Mouse (Mus musculus) midbrain, embryonic 16.5 days (tissue): ENCODE data around the gene Epb42. TPM values are rescaled to one million over a fixed set of nuclear protein-coding genes. Genes with fewer than 3 reads are reported as not detected.

Experiments used
- ATAC-seq: fragments of 200-750 bp; cut with Nextera tagmentation; 2 replicates; pipeline ENCODE4 v1.8.0; 2017; ENCODE audit warnings: moderate TSS enrichment
- H3K27ac ChIP-seq: fragments of 300-500 bp; sonication (generic); 2 replicates; pipeline ENCODE4 v1.5.1; 2014; ENCODE audit warnings: mild to moderate bottlenecking, low read length, mixed read lengths
- H3K27me3 ChIP-seq: fragments of 300-500 bp; sonication (generic); 2 replicates; pipeline ENCODE4 v1.6.1; 2014; ENCODE audit warnings: low read depth, low read length, mixed read lengths; ENCODE audit not compliant: control insufficient read depth, insufficient read depth
- H3K36me3 ChIP-seq: fragments of 300-500 bp; sonication (generic); 2 replicates; pipeline ENCODE4 v1.6.1; 2014; ENCODE audit warnings: mild to moderate bottlenecking, low read length, moderate library complexity, mixed read lengths; ENCODE audit not compliant: control insufficient read depth, insufficient read depth
- H3K4me1 ChIP-seq: fragments of 300-500 bp; sonication (generic); 2 replicates; pipeline ENCODE4 v1.6.1; 2014; ENCODE audit warnings: mild to moderate bottlenecking, low read length, mixed read lengths; ENCODE audit not compliant: control insufficient read depth, insufficient read depth
- H3K4me2 ChIP-seq: fragments of 300-500 bp; sonication (generic); 2 replicates; pipeline ENCODE4 v1.6.1; 2014; ENCODE audit warnings: mild to moderate bottlenecking, low read length, mixed read lengths
- H3K4me3 ChIP-seq: fragments of 300-500 bp; sonication (generic); 2 replicates; pipeline ENCODE4 v1.5.1; 2014; ENCODE audit warnings: low read depth, mild to moderate bottlenecking, low read length, moderate library complexity, mixed read lengths
- H3K9ac ChIP-seq: fragments of 300-500 bp; sonication (generic); 2 replicates; pipeline ENCODE4 v1.6.1; 2014; ENCODE audit warnings: low read depth, low read length, mixed read lengths
- H3K9me3 ChIP-seq: fragments of 300-500 bp; sonication (generic); replicated peaks from 2 replicates; pipeline ENCODE4 v1.6.1; 2014; ENCODE audit warnings: mild to moderate bottlenecking, low read length, mixed read lengths; ENCODE audit not compliant: control insufficient read depth, poor library complexity, severe bottlenecking
- WGBS: fragments of 180-500 bp; shearing (Covaris S2); extraction: QIAGEN DNeasy Blood & Tissue Kit; methylation state at CpG from one replicate; pipeline ENCODE4 v1.1.7; 2014; 5-methylcytosine and 5-hydroxymethylcytosine counted together
- polyA plus RNA-seq: library from polyadenylated mRNA; unstranded; fragments of >200 nt; fragmentation: Nextera tagmentation; extraction: Ambion mirVana; gene quantifications from 2 replicates; pipeline ENCODE4 v1.2.1, GENCODE M21; 2015

The Epb42 gene
- polyA plus RNA-seq, 1 experiment from 2014 or later: 0.25 TPM

- peaks cover 25% of the 10 kb centered on the region for H3K36me3 ChIP-seq
- H3K9ac ChIP-seq: no peak overlapping the region
- no peak overlapping the region for H3K4me3 ChIP-seq
- H3K27me3 ChIP-seq: no peaks in the 10 kb centered on the region
- H3K27ac ChIP-seq: no peak overlapping the region
- ATAC-seq: no peak
- H3K4me2 ChIP-seq: no peak overlapping the region
- WGBS: 90% methylated on average over 2 of the region's 2 CpGs
- H3K4me1 ChIP-seq: no peaks in the 10 kb centered on the region
- peaks cover 4% of the 10 kb centered on the region; the same call in 1 of the 2 replicates for H3K9me3 ChIP-seq
Measured at GRCm38 (mm10) chr2:121015507-121015906, 21.4 kb downstream of the Epb42 start.

- H3K9ac ChIP-seq: no peak overlapping the region
- peaks cover 12% of the 10 kb centered on the region for H3K4me1 ChIP-seq
- no peak for ATAC-seq
- no peaks in the 10 kb centered on the region for H3K27me3 ChIP-seq
- WGBS: 90% methylated on average over 9 of the region's 9 CpGs
- H3K4me2 ChIP-seq: no peak overlapping the region
- peaks cover 19% of the 10 kb centered on the region for H3K36me3 ChIP-seq
- no peak overlapping the region for H3K4me3 ChIP-seq
- peaks cover 1% of the 10 kb centered on the region; the same call in 1 of the 2 replicates for H3K9me3 ChIP-seq
- no peak overlapping the region for H3K27ac ChIP-seq
Measured at GRCm38 (mm10) chr2:121012676-121013075, 24.2 kb downstream of the Epb42 start.

GRCm38 (mm10) chr2:121009071-121009677 is 27.7 kb downstream of the Epb42 start:
- no peaks in the 10 kb centered on the region for H3K9me3 ChIP-seq
- no peak for ATAC-seq

GRCm38 (mm10) chr2:121008664-121009007 is 28.2 kb downstream of the Epb42 start:
- no peak for ATAC-seq
- Histone ChIP-seq H3K4me2 (peak overlapping the region; percentile 82), H3K9ac (peak overlapping the region; percentile 82), H3K27me3 (no peaks in the 10 kb centered on the region), H3K4me3 (peak overlapping the region; percentile 79), H3K9me3 (no peaks in the 10 kb centered on the region), H3K36me3 (peaks cover 10% of the 10 kb centered on the region; the same call in 1 of the 2 replicates), H3K27ac (peak overlapping the region; percentile 34; the same call in 1 of the 2 replicates), H3K4me1 (peaks cover 12% of the 10 kb centered on the region)
- 1% methylated on average over 12 of the region's 12 CpGs for WGBS

More at GRCm38 (mm10) chr2:121009071-121009677, 27.7 kb downstream of the Epb42 start:
- H3K27me3 ChIP-seq: no peaks in the 10 kb centered on the region
- no peak overlapping the region for H3K27ac ChIP-seq
- H3K4me3 ChIP-seq: peak overlapping the region; percentile 79
- peak overlapping the region; percentile 82 for H3K9ac ChIP-seq
- peaks cover 10% of the 10 kb centered on the region; the same call in 1 of the 2 replicates for H3K36me3 ChIP-seq
- H3K4me1 ChIP-seq: peaks cover 12% of the 10 kb centered on the region
- WGBS: 26% methylated on average over 5 of the region's 5 CpGs
- peak overlapping the region; percentile 82 for H3K4me2 ChIP-seq

- Histone ChIP-seq H3K4me3 (peak within 1 kb of the TSS; percentile 79), H3K9ac (peak within 1 kb of the TSS; percentile 82), H3K4me1 (peaks cover 12% of the 10 kb centered on the region), H3K9me3 (no peaks in the 10 kb centered on the region), H3K27me3 (no peaks in the 10 kb centered on the region), H3K4me2 (peak within 1 kb of the TSS; percentile 82), H3K36me3 (peaks cover 10% of the 10 kb centered on the region; the same call in 1 of the 2 replicates), H3K27ac (peak within 1 kb of the TSS; percentile 66)
- peak; percentile 97 for ATAC-seq
- 3% methylated on average over 32 of the region's 34 CpGs for WGBS
Measured at GRCm38 (mm10) chr2:121007925-121008663, 28.8 kb downstream of the Epb42 start, which contains the start of gene Ccndbp1. Ccndbp1 (plus strand) TSS chr2:121008403.

GRCm38 (mm10) chr2:121006986-121007385 is 29.9 kb downstream of the Epb42 start:
- Histone ChIP-seq H3K4me2 (no peak overlapping the region), H3K27me3 (no peaks in the 10 kb centered on the region), H3K27ac (no peak overlapping the region), H3K4me3 (no peak overlapping the region), H3K36me3 (0 out of 2 replicates have a peak, but pooled peaks cover 3% of the 10 kb centered on the region), H3K9me3 (no peaks in the 10 kb centered on the region), H3K9ac (no peak overlapping the region), H3K4me1 (peaks cover 12% of the 10 kb centered on the region)
- no peak for ATAC-seq
- 92% methylated on average over 1 of the region's 1 CpGs for WGBS

GRCm38 (mm10) chr2:121004018-121004811 is 32.7 kb downstream of the Epb42 start:
- no peak overlapping the region for H3K27ac ChIP-seq
- no peaks in the 10 kb centered on the region for H3K27me3 ChIP-seq
- ATAC-seq: no peak
- no peak overlapping the region for H3K9ac ChIP-seq
- 80% methylated on average over 7 of the region's 7 CpGs for WGBS
- no peak overlapping the region for H3K4me2 ChIP-seq
- no peaks in the 10 kb centered on the region for H3K9me3 ChIP-seq
- 0 out of 2 replicates have a peak, but pooled peaks cover 3% of the 10 kb centered on the region for H3K36me3 ChIP-seq
- no peak overlapping the region for H3K4me3 ChIP-seq
- peaks cover 6% of the 10 kb centered on the region for H3K4me1 ChIP-seq

- 70% methylated on average over 2 of the region's 2 CpGs for WGBS
- no peak for ATAC-seq
- Histone ChIP-seq H3K4me2 (no peak overlapping the region), H3K9me3 (no peaks in the 10 kb centered on the region), H3K27ac (no peak overlapping the region), H3K9ac (no peak overlapping the region), H3K27me3 (no peaks in the 10 kb centered on the region), H3K4me3 (no peak overlapping the region), H3K4me1 (0 out of 2 replicates have a peak, but pooled peaks cover 2% of the 10 kb centered on the region), H3K36me3 (0 out of 2 replicates have a peak, but pooled peaks cover 3% of the 10 kb centered on the region)
Measured at GRCm38 (mm10) chr2:121003586-121003985, 33.3 kb downstream of the Epb42 start.
